Mouse (Mus musculus) frontal cortex, adult (tissue): ENCODE results near the gene Glo1.

Experiments used
- ATAC-seq: cut with Nextera tagmentation; 2 replicates; pipeline ENCODE4 v1.9.2; 2017; ENCODE audit warnings: mild to moderate bottlenecking, moderate library complexity, mixed read lengths; ENCODE audit not compliant: low TSS enrichment

Gene Glo1

GRCm38 (mm10) chr17:30536651-30537050 is 90.0 kb downstream of the Glo1 start:
- no peak for ATAC-seq
